Mouse (Mus musculus) cerebellum, postnatal 36 days (tissue): ENCODE measurements around the gene Rnf34.
A peak's percentile ranks its signal among the peaks of the same experiment; 100 is the strongest.

Experiments
- DNase-seq, 2 experiments: peaks; one replicate each; pipeline ENCODE4 v3.0.0; 2021 to 2022; ENCODE audit warnings: mixed read lengths in 2 of 2

The Rnf34 gene

DNA sequence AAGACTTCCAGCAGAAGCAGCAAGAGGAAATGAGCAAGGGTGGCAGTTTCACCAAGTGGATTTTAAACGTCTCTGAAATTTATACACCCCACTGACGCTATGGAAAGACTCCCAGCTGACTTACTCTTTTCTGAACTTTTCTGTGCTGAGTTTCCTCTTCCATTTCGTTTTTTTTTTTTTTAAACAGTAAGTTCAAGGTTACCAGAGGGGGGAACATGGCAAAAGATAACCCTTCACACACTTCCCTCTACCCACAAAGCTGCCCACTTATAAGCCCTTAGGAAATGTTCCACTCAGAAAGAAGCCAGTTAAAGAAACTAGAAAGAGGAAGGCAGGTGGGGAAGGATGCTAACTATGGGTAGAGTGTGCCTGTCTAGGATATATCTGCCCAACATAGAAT is 51.8 kb downstream of the Rnf34 start:
- no peak for DNase-seq

DNA sequence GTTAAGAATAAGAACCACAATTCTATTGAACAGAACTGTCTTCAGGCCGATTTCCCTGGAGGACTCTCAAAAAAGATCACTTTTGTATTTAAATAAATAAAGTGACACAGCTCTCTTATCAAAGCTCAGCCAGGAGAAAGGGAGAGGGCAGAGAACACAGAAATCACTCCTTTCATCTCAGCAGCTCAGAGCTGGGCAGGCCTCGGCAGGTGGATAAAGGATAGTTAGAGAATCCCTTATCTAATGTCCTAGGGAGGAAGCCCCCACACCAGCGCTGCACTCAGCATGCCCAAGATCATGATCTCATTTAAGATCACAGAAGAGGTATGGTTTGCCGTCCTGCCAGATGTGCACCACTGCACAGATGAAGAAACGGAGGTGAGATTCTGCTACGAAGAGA is 52.4 kb downstream of the Rnf34 start:
- no peak for DNase-seq

DNA sequence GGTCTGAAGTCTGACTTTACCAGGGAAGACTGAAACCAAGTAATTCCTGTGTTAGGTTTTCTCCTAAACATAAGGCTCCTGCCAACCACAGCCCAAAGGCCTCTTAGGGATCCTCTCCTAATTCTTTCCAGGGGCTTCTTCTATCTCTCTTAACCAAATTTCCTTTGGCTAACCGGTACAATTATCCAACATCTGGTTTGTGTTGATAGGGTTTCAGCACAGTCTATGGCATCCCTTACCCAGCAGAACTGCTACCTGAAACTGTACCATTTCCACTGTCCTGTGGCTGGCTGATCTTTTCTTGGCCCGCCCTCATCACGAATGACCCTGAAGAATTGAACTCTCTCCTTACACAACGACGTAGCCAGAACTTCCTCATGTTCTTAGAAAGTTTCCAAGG is 53.3 kb downstream of the Rnf34 start:
- no peak for DNase-seq

- DNase-seq: no peak
Observed at GRCm38 (mm10) chr5:122907182-122907581, 57.3 kb downstream of the Rnf34 start.

DNA sequence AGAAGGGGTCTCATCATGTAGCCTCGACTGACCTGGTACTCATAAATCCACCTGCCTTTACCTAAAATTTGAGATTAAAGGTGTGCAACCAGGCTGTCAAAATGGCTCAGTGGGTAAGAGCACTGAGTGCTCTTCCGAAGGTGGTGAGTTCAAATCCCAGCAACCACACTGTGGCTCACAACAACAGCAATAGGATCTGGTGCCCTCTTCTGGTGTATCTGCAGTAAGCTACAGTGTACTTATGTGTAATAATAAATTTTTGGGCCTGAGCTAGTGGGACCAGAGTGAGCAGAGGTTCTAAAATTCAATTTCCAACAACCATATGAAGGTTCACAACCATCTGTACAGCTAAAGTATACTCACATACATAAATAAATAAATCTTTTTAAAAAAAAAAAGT is 58.2 kb downstream of the Rnf34 start:
- DNase-seq: no peak

GRCm38 (mm10) chr5:122909481-122909880 is 59.6 kb downstream of the Rnf34 start:
- peak; percentile 32 to 48 for DNase-seq

DNA sequence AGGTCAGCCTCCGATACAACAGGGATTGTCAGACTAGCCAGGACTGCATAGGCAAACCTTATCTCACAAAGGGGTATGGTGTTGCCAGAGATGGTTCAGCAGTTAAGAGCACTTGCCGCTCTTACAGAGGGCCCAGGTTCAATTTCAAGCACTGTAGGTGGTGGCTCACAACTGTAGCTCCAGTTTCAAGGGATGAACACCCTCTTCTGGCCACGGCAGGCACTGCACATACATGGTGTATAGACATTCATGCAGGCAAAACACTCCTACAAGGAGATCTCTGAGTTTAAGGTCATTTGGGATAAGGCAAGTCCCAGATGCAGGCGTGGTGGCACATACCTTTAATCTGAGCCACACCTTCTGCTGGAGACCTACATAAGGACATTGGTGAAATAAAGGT is 63.0 kb downstream of the Rnf34 start:
- no peak for DNase-seq

DNA sequence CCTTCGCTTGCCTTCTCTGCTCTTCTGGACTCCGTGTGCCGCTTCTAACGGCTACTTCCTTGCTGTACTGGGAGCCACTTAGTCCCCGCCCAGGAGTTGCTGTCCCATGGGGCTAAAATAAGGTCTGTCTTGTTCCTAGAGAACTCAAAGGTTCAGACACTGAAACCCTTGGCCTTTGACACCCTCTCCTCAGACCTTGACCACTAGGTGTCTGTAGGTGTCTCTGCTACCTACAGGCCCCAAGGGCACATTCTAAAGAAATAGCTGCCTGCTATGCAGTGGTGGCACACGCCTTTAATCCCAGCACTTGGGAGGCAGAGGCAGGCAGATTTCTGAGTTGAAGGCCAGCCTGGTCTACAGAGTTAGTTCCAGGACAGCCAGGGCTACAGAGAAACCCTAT is 66.3 kb downstream of the Rnf34 start:
- no peak for DNase-seq

GRCm38 (mm10) chr5:122917982-122918711 is 68.3 kb downstream of the Rnf34 start:
- DNase-seq: no peak

GRCm38 (mm10) chr5:122920557-122920956 is 70.7 kb downstream of the Rnf34 start:
- DNase-seq: no peak
